Mouse (Mus musculus): ENCODE results near the gene Cx3cr1.

The Cx3cr1 gene

DNA sequence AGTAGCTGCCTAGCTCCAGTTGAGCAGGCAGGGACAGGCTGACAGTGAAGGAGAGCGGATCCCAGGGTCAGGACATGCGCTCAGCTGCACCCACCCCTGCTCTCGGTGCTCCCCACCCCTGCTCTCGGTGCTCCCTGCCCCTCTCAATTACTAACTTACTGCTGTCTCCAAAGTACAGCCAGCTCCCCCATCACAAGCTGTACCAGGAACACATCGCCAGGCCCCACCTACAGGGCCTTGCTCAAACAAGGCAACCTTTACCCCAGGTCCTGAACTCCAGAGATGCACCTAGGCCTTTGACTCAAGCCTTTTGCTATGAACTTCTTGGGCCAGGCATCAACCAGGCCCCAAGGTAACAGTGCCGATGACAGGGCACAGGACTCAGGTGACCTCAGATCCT is 136.0 kb downstream of the Cx3cr1 start:
- no peak for DNase-seq

DNA sequence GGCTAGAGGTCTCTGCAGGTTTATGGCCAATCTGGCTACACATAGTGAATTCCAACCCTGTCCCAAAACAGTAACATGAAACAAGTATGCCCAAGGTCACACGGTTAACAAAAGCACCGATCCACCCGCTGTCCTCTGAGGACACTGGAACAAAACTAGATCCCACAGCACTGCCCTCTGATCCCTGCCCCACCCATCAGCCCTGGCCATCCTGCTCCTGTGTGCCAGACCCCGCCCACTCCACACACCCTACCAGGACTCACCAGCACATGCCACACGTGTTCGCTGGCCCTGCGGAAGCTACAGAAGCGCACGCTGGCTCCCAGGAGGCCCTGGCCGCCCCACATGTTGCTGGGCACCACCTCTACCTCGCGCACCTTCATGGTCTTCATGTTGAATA is 137.3 kb downstream of the Cx3cr1 start:
- no peak for DNase-seq

- no peak for DNase-seq
Measured at GRCm38 (mm10) chr9:119926497-119926896, 143.2 kb downstream of the Cx3cr1 start.

DNA sequence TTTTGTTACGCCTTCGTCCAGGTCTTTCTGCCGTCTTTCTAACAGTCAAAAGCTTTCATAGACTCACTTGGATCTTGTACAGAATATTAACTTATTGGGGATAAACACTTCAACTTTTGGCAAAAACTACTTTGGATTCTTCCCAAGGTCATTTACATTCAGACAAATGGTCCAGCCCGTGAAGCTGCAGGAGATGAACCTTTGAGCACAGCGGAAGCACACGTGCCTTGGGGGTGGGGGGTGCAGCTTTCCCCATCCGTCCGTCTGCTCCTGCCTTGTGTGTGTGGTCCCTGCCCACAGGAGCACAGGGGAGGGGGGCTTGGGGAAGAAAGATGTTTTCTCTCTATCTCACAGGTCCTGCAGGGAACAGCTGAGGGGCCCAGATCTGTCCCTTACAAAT is 143.9 kb downstream of the Cx3cr1 start:
- no peak for DNase-seq

DNA sequence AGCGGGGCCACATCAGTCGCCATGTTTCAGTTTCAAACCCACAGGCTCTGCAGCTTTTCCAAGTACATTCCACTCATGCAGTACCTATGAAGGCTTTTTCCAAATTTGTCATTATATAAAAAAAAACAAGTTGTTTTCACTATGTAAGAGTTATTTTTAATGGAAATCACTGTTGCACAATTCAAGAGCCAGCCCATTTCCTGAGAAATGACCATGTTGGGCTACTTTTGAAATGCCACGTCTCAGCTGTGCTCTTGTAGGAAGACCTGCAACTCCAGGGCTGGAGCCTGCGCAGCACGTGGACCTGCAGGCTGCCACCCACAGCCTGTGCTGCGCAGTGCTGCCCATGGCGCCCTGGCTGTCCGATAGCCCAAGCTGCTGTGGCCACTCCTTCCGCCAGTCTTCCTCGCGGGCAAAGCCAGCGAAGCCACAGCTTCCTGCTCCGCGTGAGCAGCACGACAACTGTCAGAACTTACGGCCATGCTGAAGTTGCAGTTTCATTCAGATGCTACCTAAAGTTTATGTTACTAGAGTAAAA is 144.5 kb downstream of the Cx3cr1 start:
- peak; percentile 39 for DNase-seq

GRCm38 (mm10) chr9:119923462-119923861 is 146.2 kb downstream of the Cx3cr1 start:
- DNase-seq = no peak

DNA sequence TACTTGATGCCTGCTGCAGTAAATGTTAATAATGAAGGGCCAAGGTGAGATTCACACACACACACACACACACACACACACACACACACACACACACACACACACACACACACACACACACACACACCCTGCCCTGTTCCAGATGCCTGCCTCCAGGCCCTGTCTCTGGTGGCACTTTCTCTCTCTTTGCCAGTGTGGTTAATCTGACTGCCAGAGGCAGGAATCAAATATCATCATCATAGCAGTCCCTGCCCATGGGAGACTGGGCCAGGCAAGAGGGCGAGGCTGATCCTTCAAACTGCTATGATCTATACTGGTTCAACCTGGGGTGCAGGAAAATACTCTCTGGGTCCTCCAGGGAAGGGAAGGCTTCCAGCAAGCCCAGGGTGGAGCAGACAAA is 149.8 kb downstream of the Cx3cr1 start:
- no peak for DNase-seq

DNA sequence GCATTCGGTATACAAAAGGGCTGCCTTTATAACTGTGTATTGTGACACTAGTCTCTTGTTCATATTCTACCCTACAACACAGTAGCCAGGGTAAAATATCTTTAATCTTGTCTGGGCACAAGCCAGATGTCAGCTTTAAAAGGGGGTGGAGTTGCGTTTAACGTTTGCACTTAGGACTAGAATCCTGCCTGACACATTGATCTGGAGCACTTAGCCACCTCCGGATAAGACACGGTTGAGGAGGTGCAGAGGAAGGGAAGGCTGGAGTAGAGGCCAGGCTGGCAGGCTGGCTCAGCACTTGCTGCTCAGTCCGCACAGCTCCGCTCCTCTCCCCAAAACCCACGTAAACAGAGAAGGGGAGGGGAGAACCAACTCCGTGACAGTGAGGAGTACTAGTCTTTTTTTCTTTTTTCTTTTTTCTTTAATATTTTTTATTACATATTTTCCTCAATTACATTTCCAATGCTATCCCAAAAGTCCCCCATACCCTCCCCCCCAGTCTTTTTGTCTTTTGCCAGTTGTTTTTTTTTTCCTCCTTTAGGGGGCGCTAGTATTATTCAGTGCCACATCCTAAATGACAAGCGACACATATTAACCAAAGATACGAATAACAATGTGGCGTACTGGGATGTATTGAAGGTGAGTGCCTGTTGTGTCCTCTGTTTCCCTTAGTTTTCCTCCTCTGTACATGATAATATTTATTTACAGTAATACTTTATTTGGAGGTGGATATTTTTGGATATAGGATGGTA is 156.4 kb downstream of the Cx3cr1 start:
- no peak for DNase-seq

DNA sequence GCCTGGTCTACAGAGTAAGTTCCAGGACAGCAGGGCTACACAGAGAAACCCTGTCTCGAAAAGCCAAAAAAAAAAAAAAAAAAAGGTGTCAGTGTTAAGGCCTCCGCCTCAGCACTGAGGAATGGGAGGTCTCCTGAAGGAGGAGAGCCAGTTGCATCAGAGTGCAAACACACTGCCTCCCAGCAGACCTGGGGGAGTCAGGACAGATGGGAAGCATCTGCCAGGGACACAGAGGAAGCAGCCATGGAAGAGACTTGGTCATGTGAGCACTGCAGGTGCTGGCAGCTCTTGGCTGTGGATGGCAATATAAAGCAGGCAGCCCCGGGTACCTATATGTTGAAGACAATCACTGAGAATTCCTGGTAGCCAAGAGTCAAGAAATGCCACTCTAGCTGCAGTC is 159.7 kb downstream of the Cx3cr1 start:
- no peak for DNase-seq

DNA sequence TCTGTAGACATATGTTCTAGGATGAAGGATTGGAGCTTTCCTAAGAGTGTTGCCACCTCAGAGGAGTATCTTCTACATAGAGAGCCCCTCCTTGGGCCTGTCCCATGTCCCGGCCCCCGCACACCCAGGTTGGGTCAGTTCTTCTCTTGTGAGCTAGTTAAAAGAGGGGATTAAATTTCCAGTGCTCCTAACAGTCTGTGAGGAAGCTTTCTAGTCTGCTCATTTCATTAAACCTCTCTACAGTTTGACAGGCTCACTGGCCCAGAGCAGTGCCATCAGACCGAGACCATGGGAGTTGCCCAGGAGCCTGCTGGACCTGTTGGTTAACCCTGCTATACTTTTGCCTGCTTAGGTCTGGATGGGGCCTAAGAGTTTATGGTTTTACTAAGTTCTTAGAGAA is 161.0 kb downstream of the Cx3cr1 start:
- DNase-seq = no peak

DNA sequence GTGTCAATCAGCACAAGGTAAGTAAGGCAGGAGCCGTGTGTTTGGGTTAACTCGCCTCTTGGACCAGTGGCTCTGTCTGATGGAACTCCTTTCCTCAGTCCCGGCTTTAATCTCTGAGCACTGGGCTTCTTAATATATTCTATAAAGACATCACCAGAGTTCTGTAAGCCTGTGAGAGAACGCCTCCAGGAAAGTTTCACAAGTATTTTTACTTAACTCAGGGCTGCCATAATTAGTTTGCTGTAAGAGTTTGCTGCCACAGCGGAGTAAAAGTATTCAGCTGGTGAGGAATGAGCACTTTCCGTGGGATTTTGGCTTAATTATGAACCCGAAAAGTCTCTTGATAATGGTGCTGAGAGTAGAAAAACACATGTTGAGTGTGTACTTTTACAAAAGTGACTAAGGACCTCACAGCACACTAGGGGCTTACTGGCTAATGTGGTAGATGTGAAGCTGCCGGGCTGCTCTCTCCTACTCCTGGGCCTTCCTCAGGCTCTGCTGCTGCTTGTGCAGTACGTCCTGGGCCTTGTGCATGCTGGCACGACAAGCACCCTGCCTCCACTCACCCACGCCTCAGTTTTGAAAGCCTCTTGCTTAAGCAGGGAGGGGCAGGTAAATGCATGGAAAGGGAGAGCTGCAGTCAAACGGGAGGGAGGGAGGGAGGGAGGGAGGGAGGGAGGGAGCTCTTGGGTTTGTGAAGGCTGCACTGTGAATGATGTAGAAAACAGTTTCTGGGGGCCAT is 167.1 kb downstream of the Cx3cr1 start:
- DNase-seq = no peak

GRCm38 (mm10) chr9:119899446-119899845 is 170.2 kb downstream of the Cx3cr1 start:
- no peak for DNase-seq

- DNase-seq = peak; percentile 46
Measured at GRCm38 (mm10) chr9:119895040-119895721, 174.5 kb downstream of the Cx3cr1 start.

- peak; percentile 95 for DNase-seq
Measured at GRCm38 (mm10) chr9:119894339-119895009, 175.2 kb downstream of the Cx3cr1 start, which contains the start of gene Wdr48. Gene Wdr48 (plus strand): TSS chr9:119894878.

GRCm38 (mm10) chr9:119893881-119894280 is 175.8 kb downstream of the Cx3cr1 start:
- DNase-seq = no peak

- DNase-seq = no peak
Measured at GRCm38 (mm10) chr9:119890692-119891091, 179.0 kb downstream of the Cx3cr1 start.

GRCm38 (mm10) chr9:119889446-119889845 is 180.2 kb downstream of the Cx3cr1 start:
- no peak for DNase-seq

GRCm38 (mm10) chr9:119888843-119889246 is 180.8 kb downstream of the Cx3cr1 start:
- DNase-seq = no peak

- DNase-seq = peak; percentile 29
Measured at GRCm38 (mm10) chr9:119887144-119887901, 182.4 kb downstream of the Cx3cr1 start.

GRCm38 (mm10) chr9:119854170-119854569 is 215.5 kb downstream of the Cx3cr1 start:
- DNase-seq = no peak

GRCm38 (mm10) chr9:119853071-119853846 is 216.4 kb downstream of the Cx3cr1 start:
- no peak for DNase-seq

Measured in liver (tissue).